Mouse (Mus musculus) induced T-regulatory cell, adult 2 months (primary cell): Measurements from ENCODE around the gene Hist1h1a.
"Not testable (repeated sequence)": the region's sequence is repeated elsewhere in the genome, so short reads cannot be mapped to it uniquely, and the experiment has no call there.

Source experiments
- DNase-seq: peaks from one replicate; pipeline ENCODE4 v3.0.0-alpha.2; 2012; ENCODE audit warnings: low read depth

Hist1h1a gene

DNA sequence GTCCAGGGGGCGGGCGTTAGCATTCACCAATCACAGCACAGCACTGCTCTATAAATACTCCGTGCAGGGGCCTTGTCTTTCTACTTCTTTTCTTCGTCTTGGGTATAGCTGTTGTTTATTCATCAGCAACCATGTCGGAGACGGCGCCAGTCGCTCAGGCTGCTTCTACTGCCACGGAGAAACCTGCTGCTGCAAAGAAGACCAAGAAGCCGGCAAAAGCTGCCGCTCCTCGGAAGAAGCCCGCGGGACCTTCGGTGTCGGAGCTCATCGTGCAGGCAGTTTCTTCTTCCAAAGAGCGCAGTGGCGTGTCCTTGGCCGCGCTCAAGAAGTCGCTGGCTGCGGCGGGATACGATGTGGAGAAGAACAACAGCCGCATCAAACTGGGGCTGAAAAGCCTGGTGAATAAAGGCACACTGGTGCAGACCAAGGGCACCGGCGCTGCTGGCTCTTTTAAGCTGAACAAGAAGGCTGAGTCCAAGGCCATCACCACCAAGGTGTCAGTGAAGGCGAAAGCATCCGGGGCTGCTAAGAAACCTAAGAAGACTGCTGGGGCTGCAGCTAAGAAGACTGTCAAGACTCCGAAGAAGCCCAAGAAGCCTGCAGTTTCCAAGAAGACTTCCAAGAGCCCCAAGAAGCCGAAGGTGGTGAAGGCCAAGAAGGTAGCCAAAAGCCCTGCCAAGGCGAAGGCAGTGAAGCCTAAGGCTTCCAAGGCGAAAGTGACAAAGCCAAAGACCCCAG lies at the start of gene Hist1h1a:
Gene Hist1h1a, plus strand, starts transcription at position 81 of the 738 bp plus-strand sequence.
- DNase-seq: peak; percentile 93

DNA sequence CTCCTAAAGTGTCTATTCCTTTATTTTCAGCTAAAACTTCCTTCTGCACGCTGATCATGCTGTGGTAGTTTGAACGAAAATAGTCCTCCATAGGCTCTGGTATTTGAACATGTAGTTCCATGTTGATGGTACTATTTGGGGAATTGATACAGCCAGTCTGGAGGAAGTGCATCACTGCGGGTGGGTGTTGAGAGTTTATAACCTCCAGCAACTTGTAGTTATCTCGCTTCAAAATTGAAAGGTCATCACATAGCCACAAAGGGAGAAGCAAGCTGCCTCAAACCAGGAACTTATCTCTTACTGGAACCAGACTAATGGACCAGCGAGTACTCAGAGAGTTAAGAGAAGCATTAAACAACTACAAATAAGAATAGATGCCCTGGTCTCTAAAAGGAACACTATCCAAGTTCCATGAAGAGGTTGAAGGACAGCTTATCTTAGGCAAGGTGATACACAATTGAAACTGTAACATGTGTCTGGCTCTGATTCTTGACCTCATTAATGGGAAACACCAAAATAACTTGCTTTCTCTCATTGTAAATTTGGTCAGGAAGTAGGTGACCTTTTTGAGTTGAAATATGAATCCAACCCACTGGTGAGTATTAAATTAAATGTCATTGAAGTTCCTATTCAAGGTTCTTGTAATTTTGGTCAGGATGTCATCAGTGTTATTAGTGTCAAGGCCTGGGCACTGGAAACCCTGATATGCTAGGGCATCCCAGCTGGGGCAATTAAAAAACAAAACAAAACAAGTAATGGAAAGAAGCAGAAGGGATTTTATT lies 47.0 kb upstream of the Hist1h1a start:
- no peak for DNase-seq

DNA sequence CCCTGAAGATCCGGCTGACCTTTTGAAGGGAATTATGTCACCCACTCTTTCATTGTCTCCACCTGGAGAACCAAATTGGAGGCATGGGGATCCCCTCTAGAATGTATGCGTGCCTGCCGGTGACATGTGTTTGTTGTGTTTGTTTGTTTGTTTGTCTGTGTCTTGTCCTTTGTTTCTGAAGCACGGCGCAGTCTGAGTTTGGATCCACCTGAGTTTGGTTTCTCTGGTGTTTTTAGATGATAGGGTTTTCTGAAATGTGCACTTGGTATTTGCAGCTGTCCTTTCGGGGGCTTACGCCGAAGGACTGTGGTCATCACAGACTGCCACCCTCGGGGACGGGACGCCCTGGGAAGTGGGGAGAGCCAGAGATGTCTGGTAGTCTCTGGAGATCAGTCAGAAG lies 46.3 kb upstream of the Hist1h1a start:
- no peak for DNase-seq

DNA sequence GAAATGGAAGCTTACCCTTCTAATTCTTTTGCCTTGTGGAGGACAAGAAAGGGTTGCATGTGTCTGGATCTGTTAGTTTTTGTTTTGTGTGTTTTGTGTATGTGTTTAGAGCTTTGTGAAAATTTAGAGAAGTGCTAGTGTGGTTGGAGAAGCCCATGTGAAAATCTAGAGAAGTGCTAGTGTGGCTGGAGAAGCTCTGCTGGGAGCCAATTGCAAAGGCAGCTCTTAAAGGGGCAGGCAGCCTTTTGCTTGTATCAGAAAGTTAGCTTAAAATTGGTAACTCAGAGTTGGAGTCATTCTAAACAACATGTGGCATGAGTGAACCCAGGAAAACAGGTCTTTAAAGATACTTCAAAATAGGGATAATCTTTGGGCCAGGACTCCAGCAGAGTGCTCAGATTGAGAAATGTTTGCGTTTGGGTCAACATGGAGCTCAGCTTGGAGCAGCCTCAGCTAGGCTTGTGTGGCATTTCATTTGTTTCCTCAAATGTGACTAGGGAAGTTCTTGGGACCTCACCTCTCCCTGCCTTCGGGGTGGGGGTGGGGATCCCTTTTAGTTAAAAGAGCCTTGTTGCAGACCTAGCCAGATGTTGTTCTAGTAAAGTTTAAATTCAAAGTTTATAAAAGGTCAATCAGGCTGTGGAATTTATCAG lies 45.7 kb upstream of the Hist1h1a start:
- DNase-seq: not testable (repeated sequence)

DNA sequence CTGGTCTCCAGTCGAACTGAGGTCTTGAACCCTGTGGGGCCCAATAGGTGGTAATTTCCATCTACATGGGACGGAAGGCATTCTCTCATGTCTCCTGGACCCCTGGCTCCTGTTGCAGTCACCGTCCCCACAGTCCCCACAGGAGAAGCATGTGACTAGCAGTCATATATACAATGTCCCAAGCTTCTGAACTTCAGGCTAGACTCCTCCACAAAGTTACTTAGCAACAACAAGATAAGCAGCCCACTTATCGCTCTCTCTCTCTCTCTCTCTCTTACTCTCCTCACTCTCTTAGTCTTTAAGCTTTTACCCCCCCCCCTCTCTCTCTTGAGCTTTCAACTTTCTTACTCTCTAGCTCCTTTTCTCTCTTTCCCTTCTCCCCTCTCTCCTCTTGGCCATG lies 39.2 kb upstream of the Hist1h1a start:
- no peak for DNase-seq

DNA sequence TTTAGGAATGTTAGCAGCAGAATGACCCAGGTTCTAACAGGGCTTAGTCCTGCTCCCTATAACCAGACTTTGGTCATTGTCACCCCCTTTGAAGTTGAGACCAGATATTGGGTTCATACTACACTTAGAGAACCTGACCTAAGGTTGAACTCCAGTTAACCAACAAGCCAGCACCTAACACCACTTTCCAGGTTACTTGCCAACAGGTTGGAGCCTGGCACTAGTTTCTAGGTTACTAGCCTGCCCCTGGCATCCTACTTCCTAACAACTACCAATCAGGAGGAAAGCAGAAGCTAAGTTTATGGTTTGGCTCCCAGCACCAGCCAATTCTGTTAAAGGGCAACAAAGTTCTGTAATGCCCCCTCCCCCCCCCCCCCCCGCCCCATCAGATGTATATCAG lies 38.3 kb upstream of the Hist1h1a start:
- no peak for DNase-seq

DNA sequence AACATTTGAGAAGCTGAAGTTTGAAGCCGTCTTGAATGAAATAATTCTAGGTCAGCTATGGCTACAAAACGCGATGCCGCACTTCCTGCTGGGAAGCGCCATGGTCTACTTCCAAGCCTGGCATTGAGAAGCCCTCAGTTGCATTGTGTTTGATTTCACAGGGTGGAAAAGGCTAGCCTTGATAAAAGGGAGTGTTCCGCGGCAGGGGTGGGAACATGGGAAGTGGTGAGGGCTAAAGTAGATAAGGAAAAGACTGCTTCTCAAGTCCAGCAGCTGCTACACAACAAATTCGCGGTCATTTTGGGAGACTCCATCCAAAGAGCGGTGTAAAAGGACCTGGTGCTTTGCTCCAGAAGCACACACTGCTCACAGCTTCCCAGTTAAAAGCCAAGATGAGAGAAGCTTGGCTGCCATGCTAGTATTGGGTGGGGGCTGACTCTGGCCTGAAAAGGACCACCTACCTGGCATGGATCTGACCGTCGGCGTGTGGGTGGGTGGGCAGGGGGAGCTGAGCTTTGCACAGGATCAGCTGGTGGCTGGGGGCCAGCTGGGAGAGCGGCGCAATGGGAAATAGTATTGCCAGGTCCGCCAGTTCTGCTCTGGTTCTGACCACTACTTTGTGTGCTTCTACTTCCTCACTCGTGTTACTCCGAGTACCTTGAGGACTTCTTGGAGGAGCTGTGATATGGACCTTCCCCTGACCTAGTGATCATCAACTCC lies 34.8 kb upstream of the Hist1h1a start:
- DNase-seq: no peak

DNA sequence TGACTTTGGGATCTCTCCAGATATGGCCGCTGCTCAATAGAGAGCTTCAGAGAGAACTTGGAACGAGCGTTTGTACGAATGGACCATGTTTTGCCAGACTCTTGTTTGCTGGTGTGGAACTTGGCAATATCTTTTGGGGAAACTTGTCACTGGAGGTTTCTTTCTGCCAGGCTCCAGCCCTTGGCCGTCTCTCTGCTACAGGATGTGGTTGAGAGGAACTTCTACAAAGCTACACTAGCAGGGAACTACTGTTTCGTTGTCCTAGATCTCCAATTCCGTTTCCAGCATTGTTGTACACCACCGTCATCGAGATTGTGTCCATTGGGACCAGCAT lies 34.3 kb upstream of the Hist1h1a start:
- DNase-seq: no peak

DNA sequence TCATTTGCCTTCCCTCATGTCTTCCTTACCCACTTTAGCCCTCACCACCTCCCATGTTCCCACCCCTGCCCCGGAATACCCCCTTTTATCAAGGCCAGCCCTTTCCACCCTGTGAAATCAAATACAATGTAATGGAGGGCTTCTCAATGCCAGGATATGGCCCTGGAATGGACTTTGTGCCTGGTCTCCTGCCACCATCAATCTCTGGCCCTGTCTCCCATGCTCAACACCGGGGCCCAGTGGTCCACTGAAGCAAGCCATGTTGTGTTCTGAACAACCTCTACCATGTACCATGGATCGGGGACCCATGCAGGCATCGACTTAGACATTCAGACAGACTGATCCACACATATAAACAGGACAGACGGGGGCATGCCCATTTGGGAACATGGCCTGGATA lies 33.8 kb upstream of the Hist1h1a start:
- DNase-seq: no peak

DNA sequence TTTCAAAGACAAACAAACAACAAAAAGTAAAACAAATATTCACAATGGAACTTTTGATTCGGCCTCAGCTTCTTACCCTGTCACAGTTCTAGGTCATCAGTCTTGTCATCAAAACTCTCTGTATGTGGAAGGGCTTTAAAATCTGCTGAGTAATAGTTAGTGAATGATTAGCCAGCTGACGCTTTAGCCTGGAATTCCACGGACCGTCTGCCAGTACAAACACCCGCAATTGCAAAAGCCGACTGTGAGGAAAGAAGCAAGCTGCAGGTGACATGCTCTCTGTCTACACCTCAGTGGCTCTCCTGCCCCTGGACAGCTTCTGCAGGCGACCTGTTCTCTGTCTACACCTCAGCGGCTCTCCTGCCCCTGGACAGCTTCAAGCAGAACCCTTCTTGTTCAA lies 33.0 kb upstream of the Hist1h1a start:
- peak; percentile 0 for DNase-seq

DNA sequence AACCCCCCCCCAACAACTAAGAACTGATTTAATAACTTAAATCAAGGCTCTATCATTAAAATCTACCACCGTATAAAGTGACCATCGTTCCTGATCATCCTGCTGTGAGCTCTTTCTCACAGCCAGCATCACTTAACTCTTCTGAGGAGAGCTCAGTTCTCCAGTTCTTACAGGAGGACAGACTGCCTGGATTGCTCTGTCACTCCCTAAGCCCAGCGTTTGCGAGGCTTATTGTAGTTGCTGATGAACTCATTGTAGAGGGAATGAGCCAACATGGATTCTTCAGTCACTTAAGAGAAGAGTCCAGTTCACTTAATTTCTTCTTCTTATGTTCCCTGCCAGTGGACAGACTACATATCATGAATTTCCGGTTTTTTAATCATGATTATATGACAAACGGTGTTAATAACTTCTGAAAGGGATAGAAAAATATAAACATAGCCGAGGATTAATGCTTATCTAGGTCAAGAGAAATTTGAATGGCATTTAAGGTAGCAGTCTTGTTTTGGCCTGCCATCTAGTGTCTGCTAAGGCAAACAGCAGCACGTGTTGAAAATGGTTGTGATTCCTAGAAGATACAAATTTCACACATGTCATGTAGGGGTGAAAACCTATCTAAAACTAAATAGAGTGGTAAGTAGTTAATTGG lies 31.2 kb upstream of the Hist1h1a start:
- DNase-seq: peak; percentile 74

DNA sequence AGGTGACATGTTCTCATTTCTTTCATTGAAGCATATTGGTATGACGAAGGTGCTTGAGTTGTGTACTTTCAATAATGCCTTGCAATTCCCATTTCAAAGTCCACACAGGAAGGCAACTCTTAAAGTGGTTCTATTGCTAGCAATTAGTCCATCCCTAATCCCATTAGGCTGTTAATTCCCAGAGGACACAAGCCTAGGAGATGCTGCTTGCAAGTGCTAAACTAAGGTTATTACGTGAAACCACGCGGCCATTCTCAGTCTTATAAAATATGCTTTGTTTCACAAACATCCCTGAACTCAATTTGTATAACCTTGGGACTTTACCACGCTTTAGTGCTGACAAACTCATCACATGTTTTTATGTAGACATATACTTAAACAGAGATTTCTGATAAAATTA lies 26.4 kb upstream of the Hist1h1a start:
- DNase-seq: peak; percentile 13

DNA sequence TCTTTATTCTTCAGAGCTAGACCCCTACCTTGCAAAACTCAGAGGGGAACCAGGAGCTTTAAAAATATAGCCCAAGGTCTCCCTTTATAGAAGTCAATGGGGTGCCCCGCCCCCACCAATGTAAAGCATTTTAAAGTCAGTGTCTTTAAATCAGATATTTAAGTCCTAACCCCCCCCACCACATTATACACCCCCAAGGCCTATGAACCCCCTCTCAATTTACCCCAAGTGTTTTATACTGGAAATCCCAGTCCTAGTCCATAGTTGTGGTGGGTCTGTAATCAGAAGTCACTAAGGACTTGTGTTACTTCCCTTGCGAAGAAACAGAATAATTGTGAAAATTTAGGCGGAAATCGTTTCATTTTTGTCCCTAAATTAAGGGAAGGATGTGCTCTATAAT lies 25.4 kb upstream of the Hist1h1a start:
- no peak for DNase-seq

DNA sequence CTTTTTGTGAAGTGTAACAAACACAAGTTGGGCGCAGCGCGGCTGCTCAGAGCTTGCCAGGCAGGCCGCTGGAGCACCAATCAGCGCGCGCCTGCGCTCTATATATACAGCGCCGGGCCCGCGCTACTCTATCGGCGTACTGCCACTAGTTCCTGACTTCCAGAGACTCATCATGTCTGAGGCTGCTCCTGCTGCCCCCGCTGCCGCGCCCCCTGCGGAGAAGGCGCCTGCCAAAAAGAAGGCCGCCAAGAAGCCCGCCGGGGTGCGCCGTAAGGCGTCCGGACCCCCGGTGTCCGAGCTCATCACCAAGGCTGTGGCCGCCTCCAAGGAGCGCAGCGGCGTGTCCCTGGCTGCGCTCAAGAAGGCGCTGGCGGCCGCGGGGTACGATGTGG lies 24.8 kb upstream of the Hist1h1a start, which contains the start of gene Hist1h1c:
Gene Hist1h1c, plus strand, starts transcription at position 132 of the 392 bp plus-strand sequence.
- peak; percentile 94 for DNase-seq

DNA sequence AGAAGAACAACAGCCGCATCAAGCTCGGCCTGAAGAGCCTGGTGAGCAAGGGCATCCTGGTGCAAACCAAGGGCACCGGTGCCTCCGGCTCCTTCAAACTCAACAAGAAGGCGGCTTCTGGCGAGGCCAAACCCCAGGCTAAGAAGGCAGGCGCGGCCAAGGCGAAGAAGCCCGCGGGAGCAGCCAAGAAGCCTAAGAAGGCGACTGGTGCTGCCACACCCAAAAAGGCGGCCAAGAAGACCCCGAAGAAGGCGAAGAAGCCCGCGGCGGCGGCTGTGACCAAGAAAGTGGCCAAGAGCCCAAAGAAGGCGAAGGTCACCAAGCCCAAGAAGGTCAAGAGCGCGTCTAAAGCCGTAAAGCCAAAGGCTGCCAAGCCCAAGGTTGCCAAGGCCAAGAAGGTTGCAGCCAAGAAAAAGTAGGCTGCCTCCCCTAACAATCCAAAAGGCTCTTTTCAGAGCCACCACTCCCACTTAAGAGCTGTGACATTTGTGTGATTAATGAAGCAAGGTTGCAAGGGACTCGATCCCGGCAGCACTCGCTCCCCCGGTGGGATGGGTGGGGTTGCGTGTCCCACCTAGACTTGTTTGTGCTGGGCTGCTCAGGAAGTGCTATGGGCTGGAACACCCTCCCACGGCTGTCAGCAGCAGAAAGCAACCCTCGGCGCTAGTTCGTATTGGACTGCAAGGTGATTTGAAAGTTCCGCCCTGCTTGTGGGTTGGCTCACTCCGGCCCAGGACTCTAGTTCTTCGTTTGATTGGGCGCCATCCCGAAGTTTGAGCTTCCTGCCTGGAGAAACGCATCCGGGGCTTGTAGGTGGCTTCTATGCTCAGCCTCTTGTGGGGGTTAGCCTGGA lies 24.2 kb upstream of the Hist1h1a start:
- peak; percentile 96 for DNase-seq

DNA sequence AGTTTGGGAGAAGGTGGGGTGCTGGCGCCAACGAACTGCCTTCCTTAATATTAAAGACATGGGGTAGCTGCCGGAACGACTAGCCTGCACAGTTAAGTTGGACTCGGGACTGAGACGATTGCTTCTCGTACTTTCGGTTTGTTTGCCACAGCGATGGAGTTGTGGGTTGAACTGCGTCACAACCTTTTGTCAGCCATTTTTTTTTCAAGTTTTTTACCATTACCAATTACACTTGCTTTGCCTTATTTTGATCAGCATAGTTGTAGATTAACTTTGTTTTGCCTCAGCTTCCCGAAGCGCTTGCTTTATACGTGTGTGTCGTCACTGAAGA lies 23.6 kb upstream of the Hist1h1a start:
- DNase-seq: peak; percentile 94

DNA sequence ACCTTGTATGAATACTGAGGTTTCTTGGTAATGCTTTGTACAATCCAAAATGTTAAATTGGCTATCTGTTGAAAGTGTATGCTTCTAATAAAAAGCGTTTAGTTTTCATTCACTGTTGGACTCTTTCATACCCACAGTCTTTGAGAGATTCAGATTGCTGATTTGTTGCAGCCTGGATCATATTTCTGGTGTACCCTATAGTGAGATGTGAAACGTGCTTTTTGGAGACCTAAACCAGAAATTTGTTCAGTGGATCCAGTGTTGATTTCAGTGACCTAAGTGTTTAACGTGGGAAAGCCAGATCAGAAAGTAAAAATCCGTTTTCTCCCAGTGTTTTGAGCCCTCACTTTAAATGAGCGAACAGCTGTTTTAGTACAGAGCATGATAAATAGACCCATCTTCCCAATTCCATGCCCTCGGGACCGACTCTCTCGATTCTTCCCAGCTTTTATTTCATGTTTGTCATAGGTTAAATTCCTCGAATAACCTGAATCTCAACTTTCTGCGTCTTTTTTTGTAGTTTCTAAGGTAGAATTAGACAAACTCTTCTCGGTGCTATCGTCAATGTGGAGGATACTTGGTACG lies 23.1 kb upstream of the Hist1h1a start:
- no peak for DNase-seq

DNA sequence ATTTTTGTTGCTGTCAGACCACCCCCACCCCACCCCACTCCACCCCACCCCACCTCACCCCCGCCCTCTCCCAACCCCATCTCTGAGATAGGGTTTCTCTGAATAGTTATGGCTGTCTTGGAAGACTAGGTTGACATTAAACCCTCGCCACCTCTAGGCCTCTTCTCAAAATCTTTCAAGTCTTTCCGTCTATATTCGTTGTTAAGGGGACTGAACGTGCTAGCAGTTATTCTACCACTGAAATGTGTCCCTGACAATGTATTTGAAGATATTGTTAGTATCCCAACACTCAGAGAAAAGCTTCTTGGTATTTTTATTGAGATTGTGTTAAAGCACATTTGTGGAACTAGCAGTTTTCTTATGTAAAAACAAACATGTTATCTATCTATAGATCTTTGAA lies 22.6 kb upstream of the Hist1h1a start:
- peak; percentile 26 for DNase-seq

DNA sequence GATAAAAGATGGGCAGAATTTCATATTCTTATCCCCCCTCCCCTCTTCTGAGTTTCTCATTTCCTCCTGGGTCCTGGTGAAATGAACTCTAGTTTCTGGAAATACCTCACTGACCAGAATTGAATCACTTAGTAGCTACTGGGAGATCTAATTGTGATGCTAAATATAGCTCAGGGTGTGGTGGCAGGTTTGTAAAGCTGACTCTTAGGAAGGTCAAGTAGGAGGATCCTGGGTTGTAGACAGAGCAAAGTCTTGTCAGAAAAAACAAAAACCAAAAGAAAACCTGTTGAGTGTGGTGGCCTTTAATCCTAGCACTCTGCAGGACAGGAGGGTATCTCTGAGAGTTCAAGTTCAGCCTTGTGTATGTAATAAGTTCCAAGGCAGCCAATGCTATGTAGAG lies 21.5 kb upstream of the Hist1h1a start:
- DNase-seq: peak; percentile 39

DNA sequence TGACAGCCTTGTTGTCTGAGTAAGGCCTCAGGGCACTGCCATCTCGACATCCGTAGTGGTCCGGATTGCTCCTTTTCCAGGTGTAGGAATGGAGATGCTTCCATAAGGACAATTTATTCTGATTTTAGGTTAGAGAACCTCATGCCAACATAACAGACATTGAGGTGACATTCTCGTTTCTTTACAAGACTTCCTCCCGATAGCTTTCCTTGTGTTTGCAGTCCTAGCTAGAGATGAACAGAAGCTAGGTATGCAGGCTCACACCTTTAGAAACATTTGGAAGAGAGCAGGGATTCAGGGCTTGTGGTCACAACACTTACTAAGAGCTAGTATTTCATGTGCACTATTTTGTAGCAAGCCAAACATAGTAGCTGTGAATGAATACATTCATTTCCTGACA lies 20.3 kb upstream of the Hist1h1a start:
- DNase-seq: no peak

DNA sequence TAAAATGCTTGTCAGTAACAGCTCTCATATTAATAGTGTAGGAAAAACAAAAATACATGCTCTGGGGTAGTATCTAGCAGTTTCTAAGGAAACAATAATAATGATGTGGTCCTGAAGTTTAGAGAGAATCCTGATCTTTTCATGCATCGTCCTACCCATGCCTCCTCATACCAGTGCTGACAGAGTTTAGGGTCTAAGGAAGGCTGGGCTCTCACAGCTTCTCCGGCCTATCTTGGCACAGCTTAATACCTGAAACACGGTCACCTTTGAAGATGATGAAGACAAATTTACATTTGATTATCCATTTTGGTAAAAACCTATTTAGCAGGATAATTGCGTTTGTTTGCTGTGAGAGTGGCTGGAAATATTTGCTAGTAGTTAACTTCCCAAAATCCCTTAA lies 19.5 kb upstream of the Hist1h1a start:
- DNase-seq: peak; percentile 18
